Mouse (Mus musculus): ENCODE measurements around the gene Psen2. TPM values are rescaled to one million over a fixed set of nuclear protein-coding genes. Genes with fewer than 3 reads are reported as not detected.

Psen2 gene
- polyA plus RNA-seq, 1 experiment from 2014 or later, result 26.4 TPM

- peaks cover 4% of the 10 kb centered on the region for H3K4me1 ChIP-seq (ENCODE audit: insufficient read depth, low read depth, low read length)
- no peaks in the 10 kb centered on the region for H3K9me3 ChIP-seq (ENCODE audit: low read length)
- H3K27ac ChIP-seq (ENCODE audit: low read length), result peak overlapping the region; percentile 78
- no peaks in the 10 kb centered on the region for H3K36me3 ChIP-seq (ENCODE audit: insufficient read depth, low read length)
- no peak for TF ChIP-seq CTCF (IDR thresholded peaks at IDR 0.05)
- no peak for TF ChIP-seq EP300 (IDR thresholded peaks at IDR 0.05)
- H3K27me3 ChIP-seq (replicated peaks; ENCODE audit: insufficient read depth, low read length), result no peaks in the 10 kb centered on the region
- peak overlapping the region; percentile 79 for H3K4me2 ChIP-seq (replicated peaks; ENCODE audit: low read depth, low read length)
- peak overlapping the region; percentile 37 for H3K9ac ChIP-seq (replicated peaks; ENCODE audit: low read depth)
- 16% methylated on average over 9 of the region's 9 CpGs for WGBS
- peak; percentile 79 for DNase-seq (ENCODE audit: low spot score)
- peak; percentile 62 for ATAC-seq
- H3K4me3 ChIP-seq (ENCODE audit: low read depth, low read length), result peak overlapping the region; percentile 46
These were observed 68.3 kb downstream of the Psen2 start for GRCm38 (mm10) chr1:180194781-180195471.

GRCm38 (mm10) chr1:180194048-180194447 lies 69.2 kb downstream of the Psen2 start:
- Histone ChIP-seq H3K27ac (ENCODE audit: low read length) (no peak overlapping the region), H3K4me3 (ENCODE audit: low read depth, low read length) (no peak overlapping the region), H3K4me1 (ENCODE audit: insufficient read depth, low read depth, low read length) (peaks cover 4% of the 10 kb centered on the region), H3K36me3 (ENCODE audit: insufficient read depth, low read length) (no peaks in the 10 kb centered on the region), H3K9ac (replicated peaks; ENCODE audit: low read depth) (no peak overlapping the region), H3K27me3 (replicated peaks; ENCODE audit: insufficient read depth, low read length) (no peaks in the 10 kb centered on the region), H3K4me2 (replicated peaks; ENCODE audit: low read depth, low read length) (no peak overlapping the region), H3K9me3 (ENCODE audit: low read length) (no peaks in the 10 kb centered on the region)
- no peak for ATAC-seq
- 74% methylated on average over 9 of the region's 9 CpGs for WGBS
- DNase-seq (ENCODE audit: low spot score), result no peak
- TF ChIP-seq EP300 (IDR thresholded peaks at IDR 0.05) (no peak), CTCF (IDR thresholded peaks at IDR 0.05) (no peak)

GRCm38 (mm10) chr1:180193391-180193935 lies 69.8 kb downstream of the Psen2 start:
- Histone ChIP-seq H3K36me3 (ENCODE audit: insufficient read depth, low read length) (no peaks in the 10 kb centered on the region), H3K27ac (ENCODE audit: low read length) (no peak overlapping the region), H3K27me3 (replicated peaks; ENCODE audit: insufficient read depth, low read length) (no peaks in the 10 kb centered on the region), H3K4me3 (ENCODE audit: low read depth, low read length) (no peak overlapping the region), H3K4me1 (ENCODE audit: insufficient read depth, low read depth, low read length) (peaks cover 4% of the 10 kb centered on the region), H3K9ac (replicated peaks; ENCODE audit: low read depth) (no peak overlapping the region), H3K9me3 (ENCODE audit: low read length) (no peaks in the 10 kb centered on the region), H3K4me2 (replicated peaks; ENCODE audit: low read depth, low read length) (no peak overlapping the region)
- WGBS, result 62% methylated on average over 8 of the region's 8 CpGs
- ATAC-seq (no peak), DNase-seq (ENCODE audit: low spot score) (no peak)
- no peak for TF ChIP-seq EP300 (IDR thresholded peaks at IDR 0.05)
- TF ChIP-seq CTCF (IDR thresholded peaks at IDR 0.05), result no peak

GRCm38 (mm10) chr1:180192866-180193265 lies 70.4 kb downstream of the Psen2 start:
- no peak for TF ChIP-seq CTCF (IDR thresholded peaks at IDR 0.05)
- TF ChIP-seq EP300 (IDR thresholded peaks at IDR 0.05), result no peak
- Histone ChIP-seq H3K9ac (replicated peaks; ENCODE audit: low read depth) (no peak overlapping the region), H3K4me3 (ENCODE audit: low read depth, low read length) (no peak overlapping the region), H3K27ac (ENCODE audit: low read length) (no peak overlapping the region), H3K9me3 (ENCODE audit: low read length) (no peaks in the 10 kb centered on the region), H3K27me3 (replicated peaks; ENCODE audit: insufficient read depth, low read length) (no peaks in the 10 kb centered on the region), H3K4me1 (ENCODE audit: insufficient read depth, low read depth, low read length) (peaks cover 4% of the 10 kb centered on the region), H3K4me2 (replicated peaks; ENCODE audit: low read depth, low read length) (no peak overlapping the region), H3K36me3 (ENCODE audit: insufficient read depth, low read length) (no peaks in the 10 kb centered on the region)
- 36% methylated on average over 4 of the region's 4 CpGs for WGBS
- ATAC-seq, result no peak
- DNase-seq (ENCODE audit: low spot score), result no peak

GRCm38 (mm10) chr1:180191651-180192220 lies 71.5 kb downstream of the Psen2 start:
- ATAC-seq, result no peak
- Histone ChIP-seq H3K27me3 (replicated peaks; ENCODE audit: insufficient read depth, low read length) (no peaks in the 10 kb centered on the region), H3K4me1 (ENCODE audit: insufficient read depth, low read depth, low read length) (peaks cover 4% of the 10 kb centered on the region), H3K36me3 (ENCODE audit: insufficient read depth, low read length) (no peaks in the 10 kb centered on the region), H3K4me3 (ENCODE audit: low read depth, low read length) (no peak overlapping the region), H3K9ac (replicated peaks; ENCODE audit: low read depth) (no peak overlapping the region), H3K4me2 (replicated peaks; ENCODE audit: low read depth, low read length) (no peak overlapping the region), H3K27ac (ENCODE audit: low read length) (no peak overlapping the region), H3K9me3 (ENCODE audit: low read length) (no peaks in the 10 kb centered on the region)
- no peak for TF ChIP-seq EP300 (IDR thresholded peaks at IDR 0.05)
- TF ChIP-seq CTCF (IDR thresholded peaks at IDR 0.05), result no peak
- WGBS, result 63% methylated on average over 7 of the region's 7 CpGs
- no peak for DNase-seq (ENCODE audit: low spot score)

- Histone ChIP-seq H3K9me3 (ENCODE audit: low read length) (no peaks in the 10 kb centered on the region), H3K4me2 (replicated peaks; ENCODE audit: low read depth, low read length) (no peak overlapping the region), H3K4me3 (ENCODE audit: low read depth, low read length) (no peak overlapping the region), H3K4me1 (ENCODE audit: insufficient read depth, low read depth, low read length) (peaks cover 4% of the 10 kb centered on the region), H3K27ac (ENCODE audit: low read length) (no peak overlapping the region), H3K27me3 (replicated peaks; ENCODE audit: insufficient read depth, low read length) (no peaks in the 10 kb centered on the region), H3K36me3 (ENCODE audit: insufficient read depth, low read length) (no peaks in the 10 kb centered on the region), H3K9ac (replicated peaks; ENCODE audit: low read depth) (no peak overlapping the region)
- TF ChIP-seq CTCF (IDR thresholded peaks at IDR 0.05) (no peak), EP300 (IDR thresholded peaks at IDR 0.05) (no peak)
- WGBS, result 70% methylated on average over 8 of the region's 8 CpGs
- no peak for ATAC-seq
- DNase-seq (ENCODE audit: low spot score), result no peak
These were observed 72.1 kb downstream of the Psen2 start for GRCm38 (mm10) chr1:180191112-180191511.

Data from lung, postnatal 0 days (tissue).